Mouse (Mus musculus) kidney, postnatal 4 days (tissue): ENCODE measurements at regions not wholly inside any gene's neighbourhood (a gene's known extent, or its start where the extent isn't known, plus 50 kb on each side); places are given as distances from the start of the nearest gene placed in this dataset.
"Not testable (repeated sequence)": the region's sequence is repeated elsewhere in the genome, so short reads cannot be mapped to it uniquely, and the experiment has no call there.

Source experiments
- DNase-seq, 2 experiments: peaks; one replicate each; pipeline ENCODE4 v3.0.0; 2021; ENCODE audit warnings: mixed read lengths in 2 of 2

DNA sequence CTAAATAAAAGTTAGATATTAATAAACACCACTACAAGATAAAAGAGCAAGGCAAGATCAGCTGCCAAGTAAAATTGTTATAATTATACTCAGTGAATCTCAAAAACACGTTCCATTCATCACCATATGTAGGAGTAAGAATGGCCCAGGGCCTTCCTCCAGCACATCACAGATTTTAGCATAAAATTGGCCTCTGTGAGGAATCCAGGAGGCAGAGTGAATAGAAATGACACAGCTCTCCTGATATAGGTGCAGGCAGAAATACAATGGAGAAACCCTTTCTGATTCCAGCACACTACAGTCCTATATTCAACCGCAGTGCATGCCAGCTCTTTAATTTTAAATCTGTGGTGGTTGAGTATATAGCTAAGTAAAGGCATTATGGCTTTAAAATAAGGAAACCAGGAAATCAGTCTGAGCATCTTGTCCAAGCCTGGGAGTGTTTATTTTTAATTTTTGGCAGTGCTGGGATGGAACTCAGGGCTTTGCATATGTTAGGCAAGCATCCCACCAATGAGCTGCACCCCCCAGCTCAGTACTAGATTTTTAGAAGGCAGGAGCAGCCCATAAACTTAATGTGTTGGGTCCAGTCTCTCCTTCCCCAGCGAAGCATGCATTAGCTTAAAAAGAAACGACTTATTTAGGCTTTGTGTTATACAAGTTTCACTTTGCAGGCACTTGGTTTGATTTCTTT, 158.3 kb upstream of the Ptprz1 start:
- no peak for DNase-seq

GRCm38 (mm10) chr6:22716144-22716856, 159.0 kb upstream of the Ptprz1 start:
- DNase-seq: no peak

- DNase-seq: no peak
Measured at GRCm38 (mm10) chr6:22698187-22698586, 177.1 kb upstream of the Ptprz1 start.

DNA sequence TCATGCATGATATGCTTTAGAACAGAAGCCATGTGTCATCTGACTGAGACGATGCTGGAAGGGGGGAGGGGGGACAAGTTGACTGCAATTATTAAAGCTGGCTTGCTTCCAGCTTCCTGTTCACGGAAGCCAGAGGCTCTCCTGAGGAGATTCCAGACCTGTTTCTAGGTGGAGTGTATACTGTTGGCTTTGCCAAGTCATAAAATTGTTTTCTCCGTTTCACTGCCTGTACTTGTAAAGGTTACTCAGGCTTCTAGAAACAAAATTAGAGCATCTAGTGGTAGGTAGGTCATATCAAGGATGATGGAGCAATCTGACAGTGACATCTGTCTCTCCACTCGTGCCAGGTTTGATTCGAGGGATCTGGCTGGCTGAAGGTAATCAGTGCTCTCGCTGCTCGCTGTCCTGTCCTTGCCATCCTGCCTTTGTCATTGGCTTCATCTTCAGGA, 186.6 kb upstream of the Ptprz1 start:
- DNase-seq: peak in 1 of 2 experiments; percentile 4

DNA sequence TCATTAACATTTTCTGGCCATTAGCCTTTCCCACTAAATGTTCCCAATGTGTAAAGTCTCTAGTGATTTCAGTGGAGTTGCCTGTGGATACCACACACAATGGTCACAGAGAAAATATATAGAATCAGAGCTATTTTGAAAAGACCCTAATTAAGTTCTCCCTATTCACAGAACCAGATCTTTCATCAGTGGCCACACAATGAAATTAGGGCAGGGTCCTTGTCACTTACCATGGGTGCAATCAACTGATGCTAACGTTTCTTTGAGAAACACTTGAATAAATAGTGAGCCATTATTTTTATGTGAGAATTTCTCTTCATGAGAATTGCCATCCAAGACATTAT, 200.7 kb upstream of the Ptprz1 start:
- DNase-seq: no peak

DNA sequence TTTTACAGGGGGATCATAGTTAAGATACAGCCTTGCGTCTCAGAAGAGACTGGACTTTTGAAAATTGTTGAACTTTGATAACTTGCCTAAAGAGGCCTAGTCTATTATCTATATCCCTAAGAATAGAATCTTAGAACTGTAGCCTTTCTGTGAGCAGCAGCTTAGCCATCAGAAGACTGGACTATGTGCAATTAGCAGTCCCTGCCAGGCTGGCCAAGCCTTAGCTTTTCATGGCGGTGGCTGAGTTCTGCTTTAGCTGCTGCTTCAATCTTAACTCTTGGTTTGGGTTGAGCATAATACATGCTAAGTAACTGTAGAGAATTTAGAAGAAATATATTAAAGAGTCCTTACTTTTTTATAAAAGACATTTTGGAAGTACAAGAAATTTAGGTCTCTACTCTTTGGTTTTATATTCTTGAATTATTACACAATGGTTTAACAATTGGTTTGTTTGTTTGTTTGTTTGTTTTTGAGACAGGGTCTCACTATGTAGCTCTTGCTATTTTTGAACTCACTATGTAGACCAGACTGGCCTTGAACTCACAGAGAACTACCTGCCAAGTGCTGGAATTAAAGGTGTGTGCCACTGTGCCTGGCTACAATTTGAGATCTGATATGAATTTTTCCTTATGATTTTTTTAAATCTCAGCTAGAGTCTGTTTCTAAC, 201.2 kb upstream of the Ptprz1 start:
- DNase-seq: no peak

DNA sequence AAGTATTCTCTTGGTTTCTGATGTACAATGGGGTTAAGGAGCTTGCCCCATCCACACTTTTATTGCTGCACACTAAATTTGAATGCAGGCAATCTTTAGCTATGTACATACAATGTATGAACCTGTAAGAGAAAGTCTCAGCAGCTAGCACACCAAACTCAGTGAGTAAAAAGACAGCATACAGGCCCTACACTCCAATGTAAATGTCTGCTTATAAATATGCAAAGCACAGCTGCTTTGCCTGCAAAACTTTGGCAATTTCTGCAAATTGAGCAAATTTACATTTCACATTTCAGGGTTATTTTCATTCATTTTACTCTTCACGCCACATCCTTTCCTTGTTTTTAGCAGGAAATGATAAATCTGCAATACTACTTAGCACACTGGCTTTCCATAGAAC, 203.8 kb upstream of the Ptprz1 start:
- DNase-seq: no peak

DNA sequence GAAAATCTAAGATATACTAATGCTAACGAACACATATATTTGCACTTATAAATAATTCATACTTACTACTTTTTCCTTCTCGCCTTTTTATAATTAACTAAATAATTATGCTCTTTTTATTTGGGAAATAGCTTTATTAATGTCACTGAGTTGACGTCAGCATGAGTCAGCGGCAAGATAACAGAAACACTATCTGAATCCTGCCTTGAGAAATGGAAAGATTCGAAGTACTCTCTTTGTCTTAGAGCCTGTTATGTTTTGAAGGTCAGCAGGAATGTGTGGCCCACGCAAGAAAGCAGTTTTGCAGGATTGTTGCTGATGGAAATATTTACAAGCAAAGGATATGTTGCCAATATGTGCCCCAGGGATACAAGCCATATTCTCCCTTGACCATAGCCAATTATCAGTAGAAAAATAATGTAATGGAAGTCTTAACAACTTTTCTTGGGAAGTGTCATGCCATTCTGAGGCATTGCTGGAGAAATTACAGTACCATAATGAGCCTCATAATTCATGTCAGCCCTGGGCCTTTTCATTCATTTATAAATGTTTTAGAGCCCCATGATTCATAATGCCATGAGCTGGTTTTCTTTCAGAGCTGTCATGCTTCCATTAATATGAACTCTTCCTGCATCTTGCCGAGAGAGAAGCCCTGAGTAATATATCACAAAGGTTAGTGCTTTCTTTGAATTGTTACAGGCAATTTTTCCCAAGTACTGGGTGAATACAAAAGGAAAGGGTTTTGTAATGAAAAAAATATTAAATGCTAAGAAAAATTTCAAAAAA, 206.9 kb upstream of the Ptprz1 start:
- no peak for DNase-seq

DNA sequence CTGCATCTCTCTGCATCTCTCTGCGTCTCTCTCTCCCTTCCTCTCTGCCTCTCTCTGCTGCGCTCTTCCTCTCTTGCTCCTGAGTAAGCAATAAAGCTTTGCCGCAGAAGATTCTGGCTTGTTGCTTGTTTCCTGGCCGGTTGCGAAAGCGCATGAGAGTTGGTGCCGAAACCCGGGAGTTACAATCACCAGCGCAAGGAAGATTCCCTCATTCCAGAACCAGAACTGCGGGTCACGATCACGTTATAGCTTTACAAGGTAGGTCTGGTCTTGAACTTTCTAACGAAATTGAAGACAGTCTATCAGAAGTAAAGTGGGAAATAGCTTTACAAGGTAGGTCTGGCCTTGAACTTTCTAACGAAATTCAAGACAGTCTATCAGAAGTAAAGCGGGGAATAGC, 217.9 kb upstream of the Ptprz1 start:
- not testable (repeated sequence) for DNase-seq

DNA sequence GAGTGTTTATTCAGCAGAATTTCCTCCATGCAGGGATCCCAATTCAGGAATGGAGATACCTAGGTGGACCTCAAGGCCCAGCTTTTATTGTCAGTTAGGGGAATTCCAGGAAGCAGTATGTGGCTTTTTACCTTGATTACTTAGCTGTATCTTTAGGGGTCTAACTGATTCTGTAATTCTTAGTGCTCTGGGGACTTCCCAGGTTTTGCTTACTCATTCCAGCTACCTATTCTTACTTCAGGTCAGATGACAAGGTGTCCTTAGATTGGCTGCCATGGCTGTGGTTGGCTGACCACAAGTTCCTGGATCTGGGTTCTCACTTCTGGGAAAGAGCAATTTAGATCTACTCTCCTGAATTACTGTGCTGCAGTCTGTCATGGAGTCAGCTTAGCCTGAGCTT, 235.2 kb upstream of the Ptprz1 start:
- DNase-seq: no peak

DNA sequence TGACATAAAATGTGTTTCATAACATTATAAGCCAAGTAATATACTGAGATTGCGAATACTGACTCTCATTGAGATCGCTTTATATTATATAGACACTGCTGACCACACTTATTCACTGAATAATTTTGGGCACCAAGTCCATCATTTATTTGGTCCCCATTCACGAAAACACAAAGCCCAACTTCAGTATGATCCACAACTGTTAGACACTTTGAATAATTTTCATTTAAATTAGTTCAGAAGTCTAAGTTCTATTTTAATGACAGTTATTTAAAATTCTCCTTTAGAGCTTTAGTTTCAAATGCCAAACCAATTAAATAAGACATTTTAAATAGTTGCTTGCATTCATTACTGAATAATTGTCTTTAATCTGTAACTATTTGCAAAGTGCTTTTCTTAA, 240.2 kb upstream of the Ptprz1 start:
- DNase-seq: no peak

DNA sequence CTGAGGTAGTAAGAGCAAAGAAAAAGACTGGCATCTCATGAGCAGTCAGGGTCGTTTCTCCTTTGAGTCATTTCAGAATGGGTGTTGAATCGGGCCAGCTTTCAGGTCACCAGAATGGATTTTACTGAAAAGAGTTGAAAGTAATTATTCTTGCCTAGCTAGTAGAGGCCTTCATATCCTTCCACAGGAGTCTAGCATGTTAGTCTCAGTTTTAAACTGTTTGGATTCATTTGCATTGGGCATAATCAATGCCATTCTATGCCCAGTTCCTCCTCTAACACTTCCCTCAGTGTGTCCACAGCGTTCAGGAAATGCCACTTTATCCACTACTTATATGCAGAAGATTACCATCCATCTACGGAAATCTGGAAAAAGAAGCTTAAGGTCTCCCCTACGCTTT, 240.6 kb upstream of the Ptprz1 start:
- no peak for DNase-seq

DNA sequence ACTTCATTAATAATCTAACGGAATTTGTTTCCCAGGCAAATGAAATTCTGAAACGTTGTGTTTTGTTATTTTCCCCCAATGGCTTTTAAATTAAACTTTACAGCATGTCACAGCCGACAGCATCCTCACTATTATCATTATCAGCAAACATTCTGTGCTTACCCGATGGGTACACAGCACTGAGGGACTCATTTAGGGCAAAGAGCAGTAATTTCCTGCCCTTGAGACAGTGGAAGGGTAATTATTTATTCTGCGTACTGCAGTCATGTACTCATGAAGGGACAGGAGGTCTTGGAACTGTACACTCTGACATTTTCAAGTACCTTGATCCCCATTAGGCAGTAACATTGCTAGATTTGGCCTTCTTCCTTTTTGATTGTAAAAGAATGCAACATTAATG, 235.5 kb upstream of the Fam3c start:
- DNase-seq: no peak

- DNase-seq: no peak
Measured at GRCm38 (mm10) chr6:22584851-22585250, 228.8 kb upstream of the Fam3c start.

DNA sequence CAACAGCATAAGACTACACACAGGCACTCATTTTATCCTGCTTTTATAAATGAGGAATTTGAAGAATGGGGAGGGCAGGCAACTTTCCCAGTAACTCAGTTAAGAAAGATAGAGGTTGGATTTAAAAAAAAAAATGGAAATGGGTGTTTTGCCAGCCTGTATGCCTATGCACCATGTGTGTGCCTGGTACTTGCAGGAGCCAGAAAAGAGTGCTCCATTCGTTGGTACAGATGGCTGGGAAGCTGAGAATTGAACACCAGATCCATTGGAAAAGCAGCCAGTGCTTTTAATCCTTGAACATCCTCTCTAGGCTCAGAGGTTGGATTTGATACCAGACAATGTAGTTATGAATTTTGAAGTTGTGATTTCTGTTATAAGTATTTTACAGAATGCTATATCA, 216.9 kb upstream of the Fam3c start:
- no peak for DNase-seq

DNA sequence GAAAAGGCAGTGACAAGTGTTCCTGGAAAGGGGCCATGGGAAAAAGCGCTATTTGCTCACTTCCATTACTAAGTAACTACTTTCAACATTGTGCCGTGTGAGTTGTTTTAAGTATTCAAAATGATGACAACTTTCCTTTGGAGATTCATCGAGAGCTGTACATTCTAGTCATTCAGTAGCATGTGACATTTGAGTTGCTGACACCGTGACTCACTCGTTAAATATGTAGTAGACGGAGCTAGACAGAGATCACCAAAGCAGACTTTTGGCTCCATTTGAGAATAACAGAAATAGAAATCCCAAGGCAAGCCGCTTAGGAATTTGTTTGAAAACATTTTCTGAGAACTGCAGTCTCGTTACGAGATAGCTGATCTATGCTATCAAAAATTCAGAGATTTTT, 211.8 kb upstream of the Fam3c start:
- DNase-seq: no peak

- no peak for DNase-seq
Measured at GRCm38 (mm10) chr6:22548296-22549245, 192.5 kb upstream of the Fam3c start.

- DNase-seq: no peak
Measured at GRCm38 (mm10) chr6:22541603-22542002, 185.6 kb upstream of the Fam3c start.

GRCm38 (mm10) chr6:22538254-22538653, 182.2 kb upstream of the Fam3c start:
- DNase-seq: no peak

- no peak for DNase-seq
Measured at GRCm38 (mm10) chr6:22524384-22524783, 168.3 kb upstream of the Fam3c start.

- no peak for DNase-seq
Measured at GRCm38 (mm10) chr6:22523582-22524234, 167.7 kb upstream of the Fam3c start.

- no peak for DNase-seq
Measured at GRCm38 (mm10) chr6:22506871-22507270, 150.8 kb upstream of the Fam3c start.
